Mouse (Mus musculus) ES-E14 (cell line): ENCODE data around the gene Phrf1.

Source experiments
- ZC3H11A ChIP-seq: IDR thresholded peaks from 2 replicates; pipeline ENCODE4 v1.6.1; 2012; ENCODE audit warnings: low read depth, mild to moderate bottlenecking, inconsistent platforms, low read length, borderline replicate concordance
- ZNF384 ChIP-seq: IDR thresholded peaks from 2 replicates; pipeline ENCODE4 v1.6.1; 2012; ENCODE audit warnings: low read depth, low read length, inconsistent platforms

GRCm38 (mm10) chr7:141215880-141216733 lies 12.5 kb upstream of the Phrf1 start:
- no peak for TF ChIP-seq ZC3H11A
- no peak for TF ChIP-seq ZNF384
